Mouse (Mus musculus): Measurements from ENCODE around the gene Capns1.
A peak's percentile ranks its signal among the peaks of the same experiment; 100 is the strongest.
"Not testable (repeated sequence)": the region's sequence is repeated elsewhere in the genome, so short reads cannot be mapped to it uniquely, and the experiment has no call there.

Gene Capns1

DNA sequence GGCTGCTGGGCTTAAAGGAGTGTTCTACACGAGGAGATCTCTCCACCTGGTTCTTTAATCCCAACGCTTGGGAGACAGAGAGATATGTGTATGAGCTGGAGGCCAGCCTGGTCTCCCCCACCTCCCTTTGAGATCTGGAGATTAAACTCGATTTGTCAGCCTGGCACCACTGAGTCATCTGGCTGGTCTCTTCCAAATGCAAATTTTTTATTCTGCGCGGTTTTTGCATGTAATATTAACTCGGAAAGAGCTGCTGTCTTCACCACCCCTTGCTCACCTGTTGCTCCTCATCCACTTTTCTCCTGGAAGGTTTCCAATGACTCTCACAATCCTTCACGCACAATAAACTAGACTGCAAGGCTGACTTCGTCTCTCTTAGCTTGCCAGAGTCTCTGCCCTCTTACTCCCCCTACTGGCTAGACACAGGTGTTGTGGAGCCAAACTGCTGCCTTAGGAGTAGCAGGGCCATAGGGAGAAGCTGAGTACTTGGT, at the start of gene Capns1:
TSS of gene Capns1 (minus strand) at position 331 of the 491 bp plus-strand sequence.
- DNase-seq (ENCODE audit: low spot score): peak; percentile 84

DNA sequence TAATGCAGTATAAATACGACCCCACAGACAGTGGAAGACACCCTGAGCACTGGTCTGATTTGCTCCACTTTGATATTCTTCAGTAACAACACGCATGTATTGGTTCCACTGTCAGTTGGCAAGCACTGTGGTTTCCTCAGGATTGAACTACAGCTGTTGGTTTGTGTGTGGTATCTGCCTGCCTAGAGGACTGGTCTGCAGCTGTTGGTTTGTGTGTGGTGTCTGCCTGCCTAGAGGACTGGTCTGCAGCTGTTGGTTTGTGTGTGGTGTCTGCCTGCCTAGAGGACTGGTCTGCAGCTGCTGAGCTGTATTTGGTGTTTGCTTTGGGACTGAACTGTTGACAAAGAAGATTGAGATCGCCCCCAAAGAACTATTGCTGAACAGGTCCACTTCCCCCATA, 38.8 kb upstream of the Capns1 start:
- DNase-seq (ENCODE audit: low spot score): not testable (repeated sequence)

DNA sequence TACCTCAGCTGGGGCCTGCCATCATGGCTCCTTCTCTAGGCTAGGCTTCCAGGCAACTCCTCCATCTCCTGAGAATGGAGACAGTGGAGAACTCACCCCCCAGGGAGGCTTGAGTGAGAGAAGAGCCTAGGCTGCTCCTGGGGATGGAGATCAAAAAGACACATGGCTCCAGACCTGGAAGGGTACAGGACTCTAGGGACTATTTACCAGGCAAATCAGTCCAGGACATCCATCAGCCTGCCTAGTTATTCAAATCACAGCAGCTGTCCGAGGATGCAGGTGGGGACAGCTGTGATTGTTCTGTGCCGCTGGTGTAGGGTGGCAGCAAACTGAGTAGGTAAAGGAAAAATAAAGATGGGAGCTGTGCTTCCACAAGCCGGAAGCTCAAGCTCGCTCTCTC, 37.0 kb upstream of the Capns1 start, which contains the start of gene Ovol3:
TSS of gene Ovol3 (minus strand) at position 101 of the 400 bp plus-strand sequence.
- DNase-seq (ENCODE audit: low spot score): no peak

DNA sequence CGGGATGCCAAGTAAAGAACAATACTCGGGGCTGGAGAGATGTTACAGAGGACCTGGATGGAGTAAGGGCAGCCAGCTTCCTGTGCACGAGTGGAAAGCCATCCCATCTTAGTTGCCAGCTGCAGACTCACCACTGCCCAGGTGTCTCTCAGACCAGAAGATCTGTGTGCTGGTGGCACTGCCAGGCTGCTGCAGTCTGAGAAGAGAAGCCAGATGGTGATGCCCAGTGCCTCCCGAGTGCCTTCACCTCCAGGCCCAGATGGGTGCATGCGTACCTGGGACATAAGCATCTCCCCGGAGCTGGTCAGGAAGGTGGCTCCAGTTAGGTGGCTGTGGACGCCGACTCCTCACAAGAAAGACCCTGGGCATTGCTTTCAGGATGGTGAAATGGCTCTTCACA, 36.5 kb upstream of the Capns1 start:
- DNase-seq (ENCODE audit: low spot score): no peak

DNA sequence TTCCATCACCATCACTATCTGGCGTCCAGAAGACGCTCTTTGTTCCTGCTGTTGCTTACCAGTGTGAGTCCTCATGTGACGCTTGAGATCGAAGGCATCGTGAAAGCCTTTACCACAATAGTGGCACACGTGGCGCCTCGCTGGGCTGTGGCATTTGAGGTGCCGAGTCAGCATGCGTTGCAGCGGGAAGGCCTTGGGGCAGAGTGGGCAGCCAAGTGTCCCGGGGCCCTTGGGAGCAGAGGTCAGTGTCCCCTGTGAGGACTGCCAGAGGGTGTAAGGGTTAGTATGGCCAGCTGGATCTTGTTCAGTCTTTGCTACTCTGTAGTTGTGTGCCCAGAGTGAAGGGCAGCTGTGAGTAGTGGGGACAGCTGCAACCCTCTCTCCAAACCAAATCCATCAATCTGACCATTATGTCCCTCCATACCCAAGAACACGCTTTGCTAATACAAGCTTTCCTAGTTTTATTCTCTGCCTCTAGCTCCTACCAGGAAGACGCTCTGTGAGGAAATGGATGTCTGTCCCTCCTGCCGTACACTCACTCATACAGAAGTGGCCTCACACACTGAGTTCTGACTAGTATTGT, 35.8 kb upstream of the Capns1 start:
- no peak for DNase-seq (ENCODE audit: low spot score)

DNA sequence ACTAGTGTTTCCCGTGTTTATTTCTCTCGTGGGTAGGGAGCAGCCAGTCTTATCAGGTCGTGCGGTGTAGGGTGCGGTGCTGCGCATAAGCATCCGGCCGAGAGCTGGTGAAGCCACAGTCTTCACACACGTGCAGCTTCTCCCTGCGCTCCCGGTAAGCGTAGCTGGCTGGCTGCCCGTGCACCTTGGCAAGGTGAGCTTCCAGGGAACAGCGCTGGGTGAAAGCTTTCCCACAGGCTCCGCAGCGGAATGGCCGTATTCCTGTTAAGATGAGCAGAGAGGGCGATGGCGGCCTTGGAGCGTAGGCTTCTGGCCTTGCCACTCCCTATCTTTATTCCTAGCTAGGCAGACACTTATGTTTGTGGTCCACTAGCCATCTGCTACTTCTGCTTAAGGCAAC, 34.8 kb upstream of the Capns1 start:
- no peak for DNase-seq (ENCODE audit: low spot score)

DNA sequence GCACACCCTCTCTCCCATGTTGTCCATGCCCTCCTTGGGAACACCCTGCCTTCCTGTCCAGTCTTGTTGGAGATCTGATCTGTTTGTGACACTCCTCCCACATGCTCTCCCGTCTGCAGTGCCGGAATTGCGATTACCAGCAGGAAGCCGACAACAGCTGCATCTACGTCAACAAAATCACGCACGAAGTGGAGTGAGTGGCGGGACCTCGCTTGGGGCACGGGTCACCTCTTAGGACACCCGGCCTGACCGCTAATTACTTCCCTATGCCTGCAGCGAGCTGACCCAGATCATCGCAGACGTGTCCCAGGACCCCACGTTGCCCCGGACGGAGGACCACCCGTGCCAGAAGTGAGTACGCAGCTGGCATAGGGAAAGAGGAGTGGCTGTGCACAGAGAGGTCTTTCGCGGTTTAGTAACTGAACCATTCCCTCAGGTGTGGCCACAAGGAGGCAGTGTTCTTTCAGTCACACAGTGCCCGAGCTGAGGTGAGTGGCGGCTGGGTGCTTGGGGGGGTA, 34.1 kb upstream of the Capns1 start:
- DNase-seq (ENCODE audit: low spot score): peak; percentile 71

DNA sequence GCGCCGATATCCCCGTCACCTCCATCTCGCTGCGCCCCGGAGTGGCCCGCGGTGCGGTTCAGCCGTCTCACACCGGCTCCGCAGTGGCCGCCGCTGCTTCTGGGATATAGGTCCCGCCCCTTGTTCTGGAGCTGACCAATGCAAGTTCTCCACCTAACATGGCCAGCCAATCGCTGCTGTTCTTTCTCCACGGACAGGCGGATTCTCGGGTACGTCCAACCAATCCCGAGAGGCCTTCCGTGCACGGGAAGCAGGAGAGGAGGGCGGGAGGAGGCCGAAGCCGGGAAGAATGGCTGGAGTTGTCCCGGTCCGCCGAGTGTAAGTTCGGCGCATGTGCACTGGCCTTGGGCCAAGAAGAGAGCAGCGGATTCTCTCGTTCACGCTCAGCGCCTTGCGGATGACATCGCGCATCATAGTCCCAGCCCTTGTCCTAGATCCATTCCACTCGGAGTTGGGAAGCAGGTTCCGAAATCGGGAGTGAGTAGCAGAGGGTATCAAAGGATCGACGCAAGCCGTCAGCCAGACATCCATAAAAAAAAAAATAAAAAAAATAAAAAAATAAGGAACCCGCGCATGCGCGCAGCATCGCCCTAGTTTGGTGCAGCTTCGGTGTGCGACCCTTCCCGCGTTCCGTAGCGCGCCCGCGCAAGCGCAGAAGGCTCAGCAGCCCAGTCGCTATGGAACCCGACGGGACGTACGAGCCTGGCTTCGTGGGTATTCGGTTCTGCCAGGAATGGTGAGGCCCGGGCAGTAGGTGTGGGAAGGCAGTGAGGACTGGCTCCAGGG, 33.3 kb upstream of the Capns1 start, which contains the start of the genes Polr2i and Tbcb:
TSS of gene Polr2i (plus strand) at position 280 of the 786 bp plus-strand sequence.
TSS of gene Tbcb (minus strand) at position 604 of the 786 bp plus-strand sequence.
- peak; percentile 98 for DNase-seq (ENCODE audit: low spot score)

DNA sequence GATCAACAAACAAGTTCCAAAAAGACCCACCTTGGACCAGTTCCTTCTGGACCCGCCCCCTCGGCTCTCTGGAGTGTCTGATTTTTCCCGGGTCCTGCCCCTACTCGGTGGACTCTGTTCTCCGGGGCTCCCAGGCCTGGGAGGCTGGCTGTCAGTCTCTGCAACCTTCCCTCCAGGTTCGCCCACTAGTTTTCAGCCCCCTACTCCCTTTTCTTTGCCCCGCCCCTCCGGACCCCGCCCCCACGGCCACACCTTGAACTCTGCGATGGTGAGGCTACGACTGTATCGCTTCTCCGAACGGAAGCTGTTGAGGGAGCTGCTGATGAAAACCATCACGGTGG, 32.7 kb upstream of the Capns1 start:
- DNase-seq (ENCODE audit: low spot score): no peak

DNA sequence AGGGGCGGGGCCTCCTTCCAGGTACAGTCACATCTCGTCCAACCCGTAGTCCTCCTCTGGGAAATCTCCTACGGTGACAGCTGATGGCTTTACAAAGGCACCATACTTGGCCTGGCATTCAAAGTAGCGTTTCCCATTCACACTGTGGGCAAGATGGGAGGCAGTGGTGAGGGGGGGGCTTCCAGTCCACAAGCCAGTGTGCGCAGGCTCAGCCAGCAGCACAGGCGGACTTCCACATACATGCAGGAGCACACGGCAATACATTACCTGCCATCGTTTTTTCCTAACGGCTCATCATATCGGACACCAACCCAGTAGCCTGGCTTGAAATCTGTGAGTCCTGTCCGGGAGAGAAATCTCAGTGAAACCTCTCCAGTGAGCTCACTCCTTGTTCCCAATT, 25.6 kb upstream of the Capns1 start:
- DNase-seq (ENCODE audit: low spot score): no peak

DNA sequence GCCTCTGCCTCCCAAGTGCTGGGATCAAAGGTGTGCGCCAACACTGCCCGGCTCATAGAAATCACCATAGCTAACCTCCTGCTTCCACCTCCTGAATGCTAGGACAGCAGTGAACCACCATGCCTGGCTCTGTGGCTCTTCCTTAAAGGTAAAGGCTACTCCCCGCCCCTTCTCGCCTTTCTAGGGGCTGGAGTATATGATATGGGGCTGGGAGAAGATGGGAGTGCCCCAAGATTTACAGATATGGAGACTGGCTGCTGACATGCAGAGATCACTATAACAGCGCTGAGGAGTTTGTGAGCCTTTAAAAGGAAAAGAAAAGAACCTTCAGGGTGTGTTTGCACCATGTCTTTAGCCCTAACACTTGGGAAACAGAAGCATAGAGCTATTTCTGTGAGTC, 23.6 kb upstream of the Capns1 start:
- DNase-seq (ENCODE audit: low spot score): no peak

DNA sequence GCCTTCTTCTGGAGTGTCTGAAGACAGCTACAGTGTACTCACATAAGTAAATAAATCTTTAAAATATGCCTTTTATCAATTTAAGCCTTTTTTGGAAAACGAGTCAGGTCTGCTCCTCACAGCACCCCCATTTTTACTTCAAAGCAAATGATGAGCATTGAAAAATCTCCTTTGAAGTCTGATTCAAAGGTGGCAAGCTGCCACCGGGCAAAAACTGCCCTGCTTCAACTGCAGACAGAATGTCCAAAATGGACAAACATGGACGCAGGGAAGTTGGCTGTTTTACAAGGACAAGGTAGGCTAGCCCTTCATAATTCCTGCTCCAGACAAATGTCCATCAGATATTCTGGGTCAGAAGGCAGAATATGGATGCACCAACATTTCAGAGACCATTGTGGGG, 22.8 kb upstream of the Capns1 start:
- DNase-seq (ENCODE audit: low spot score): no peak

DNA sequence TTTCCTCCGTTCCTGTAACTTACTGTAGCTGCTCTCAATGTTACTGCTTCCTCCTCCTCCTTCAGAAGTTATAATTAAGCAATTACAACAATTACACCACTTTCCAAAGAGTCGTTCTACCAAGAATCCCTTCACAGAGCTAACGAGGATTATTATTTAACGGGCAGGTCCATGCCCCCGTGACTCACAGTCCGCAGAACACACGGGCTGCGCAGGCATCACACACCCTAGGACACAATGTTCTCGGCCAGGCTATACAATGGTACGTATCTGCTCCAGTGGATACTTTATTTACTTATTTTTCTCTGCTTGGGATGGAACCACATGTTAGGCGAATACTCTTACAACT, 21.4 kb upstream of the Capns1 start:
- no peak for DNase-seq (ENCODE audit: low spot score)

DNA sequence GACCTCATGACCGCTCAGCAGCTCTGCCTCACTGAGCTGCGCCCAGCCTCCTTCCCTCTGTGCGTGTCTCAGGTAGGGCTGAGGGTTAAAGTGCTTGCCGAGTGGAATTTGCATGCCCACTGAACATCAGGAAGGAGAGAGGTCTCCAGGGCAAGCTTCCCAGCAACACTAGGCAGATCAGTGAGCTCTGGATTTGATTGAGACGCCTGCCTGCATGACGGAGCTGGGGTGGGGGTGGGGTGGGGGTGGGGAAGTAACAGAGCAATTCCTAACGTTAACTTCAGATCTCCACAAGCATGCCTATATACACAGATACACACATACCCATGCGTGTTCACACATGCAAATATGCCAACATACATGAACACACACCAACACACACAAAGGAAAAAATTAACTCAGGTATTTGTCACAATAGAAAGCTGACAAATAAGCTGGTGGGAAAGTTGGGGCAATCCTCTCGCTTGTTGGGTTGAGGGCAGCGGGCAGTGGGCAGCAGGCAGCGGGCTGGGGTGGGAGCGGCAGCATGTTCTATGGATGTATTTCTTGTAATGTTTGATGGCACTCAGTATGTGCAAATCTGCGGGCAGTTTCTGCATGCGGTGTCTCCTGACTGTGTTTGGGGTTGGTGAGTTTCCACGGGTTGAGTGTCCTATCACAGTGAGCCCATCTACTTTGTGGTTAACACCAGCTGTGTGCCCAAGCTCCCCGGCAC, 20.8 kb upstream of the Capns1 start:
- no peak for DNase-seq (ENCODE audit: low spot score)

DNA sequence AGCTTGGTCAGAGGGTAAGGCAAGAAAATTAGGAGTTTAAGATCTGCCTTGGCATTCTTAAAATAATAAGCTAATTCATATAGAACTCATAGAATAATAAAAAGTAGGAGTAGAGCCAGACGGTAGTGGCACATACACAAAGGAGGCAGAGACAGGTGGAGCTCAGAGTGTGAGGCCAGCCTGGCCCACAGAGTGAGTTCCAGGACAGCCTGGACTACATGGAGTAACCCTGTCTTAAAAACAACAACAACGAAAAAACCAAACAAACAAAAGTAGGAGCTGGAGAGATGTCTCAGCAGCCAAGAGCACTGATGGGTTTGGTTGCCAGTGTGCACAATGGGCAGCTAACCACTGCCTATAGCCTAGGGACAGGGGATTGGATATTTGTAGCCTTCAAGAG, 18.7 kb upstream of the Capns1 start:
- no peak for DNase-seq (ENCODE audit: low spot score)

DNA sequence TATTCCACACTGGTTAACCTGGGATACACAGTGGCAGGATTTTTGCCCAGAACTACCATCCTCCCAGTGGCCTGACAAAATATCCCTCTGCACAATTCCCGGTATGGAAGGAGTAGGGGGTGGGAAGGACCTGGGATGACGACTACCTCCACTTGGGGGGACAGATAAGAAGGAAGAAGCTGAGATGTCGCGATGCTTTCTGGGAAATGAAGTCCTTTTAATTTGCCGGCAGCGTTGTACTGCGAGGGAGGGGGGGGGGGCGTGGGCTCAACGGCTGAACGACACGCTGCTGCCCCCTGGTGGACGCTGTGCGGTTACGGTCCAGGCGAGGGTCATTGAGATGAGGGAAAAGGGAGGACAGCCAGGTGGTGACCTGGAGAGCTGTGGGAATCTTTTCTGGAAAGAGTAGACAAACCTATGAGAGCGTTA, 18.1 kb upstream of the Capns1 start:
- peak; percentile 81 for DNase-seq (ENCODE audit: low spot score)

DNA sequence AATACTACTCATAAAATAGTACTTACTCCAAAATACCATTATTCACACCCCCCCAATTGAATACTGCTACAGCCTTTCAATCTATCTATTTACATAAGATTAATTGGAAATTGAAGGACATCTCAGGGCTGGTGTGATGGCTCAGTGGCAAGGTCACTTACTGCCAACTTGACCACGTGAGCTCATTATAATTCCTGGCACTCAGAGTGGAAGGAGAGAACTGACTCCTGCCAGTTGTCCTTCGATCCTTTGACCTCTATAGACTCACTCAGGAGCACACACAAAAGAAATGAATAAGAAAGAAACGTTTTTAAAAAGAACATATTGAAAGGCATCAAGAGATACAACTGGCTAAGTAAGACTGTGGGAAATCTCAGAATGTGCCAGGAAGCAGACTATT, 17.3 kb upstream of the Capns1 start:
- no peak for DNase-seq (ENCODE audit: low spot score)

DNA sequence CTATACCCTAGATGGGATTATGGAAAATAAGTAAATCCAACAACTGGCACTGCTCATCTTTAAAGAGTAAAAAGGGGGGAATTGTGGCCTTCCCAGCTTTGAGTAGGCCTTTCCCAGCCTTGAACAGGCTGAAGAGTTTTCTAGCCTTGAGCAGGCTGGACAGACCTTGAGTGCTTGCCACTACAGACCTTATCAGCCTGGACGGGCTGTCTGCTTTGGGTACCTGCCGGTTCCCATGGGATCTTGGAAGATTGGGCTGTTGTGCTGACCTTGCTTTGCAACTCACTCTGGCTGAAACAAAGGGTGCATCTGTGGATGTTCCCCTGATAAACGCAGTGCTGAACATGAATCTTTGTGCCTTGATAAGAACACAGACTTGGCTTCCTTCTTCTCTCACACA, 15.3 kb upstream of the Capns1 start:
- DNase-seq (ENCODE audit: low spot score): no peak

DNA sequence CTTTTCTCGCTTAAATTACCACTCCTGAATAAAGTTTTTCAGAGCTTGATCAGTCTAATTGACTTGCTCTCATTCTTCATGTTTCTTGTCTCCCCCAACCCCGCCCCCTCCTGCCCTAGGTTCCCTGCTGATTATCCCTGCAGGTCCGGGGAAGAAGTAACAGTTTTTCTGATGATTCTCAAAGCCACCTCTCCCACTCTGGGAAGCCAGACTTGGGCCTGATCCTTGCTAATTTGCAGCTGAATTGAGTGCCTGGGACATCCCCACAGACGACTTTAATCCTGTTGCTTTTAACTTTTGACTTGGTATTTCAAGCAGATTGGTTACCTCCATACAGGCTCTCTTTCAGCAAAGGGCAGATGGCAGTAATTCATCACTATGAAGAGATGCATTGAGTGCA, 12.4 kb upstream of the Capns1 start:
- no peak for DNase-seq (ENCODE audit: low spot score)

DNA sequence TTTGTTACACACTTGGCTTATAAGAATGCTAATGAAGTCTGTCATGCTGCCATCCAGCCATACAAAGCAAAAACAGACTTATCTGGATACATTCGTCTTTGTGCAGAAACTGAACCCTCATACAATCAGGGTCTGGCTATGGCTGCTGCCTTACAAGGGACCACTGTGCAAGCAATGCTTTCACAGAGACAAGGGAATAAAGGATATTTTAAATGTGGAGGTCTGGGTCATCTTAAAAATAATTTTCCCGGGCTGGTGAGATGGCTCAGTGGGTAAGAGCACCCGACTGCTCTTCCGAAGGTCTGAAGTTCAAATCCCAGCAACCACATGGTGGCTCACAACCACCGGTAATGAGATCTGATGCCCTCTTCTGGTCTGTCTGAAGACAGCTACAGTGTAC, 7.8 kb upstream of the Capns1 start:
- DNase-seq (ENCODE audit: low spot score): not testable (repeated sequence)

DNA sequence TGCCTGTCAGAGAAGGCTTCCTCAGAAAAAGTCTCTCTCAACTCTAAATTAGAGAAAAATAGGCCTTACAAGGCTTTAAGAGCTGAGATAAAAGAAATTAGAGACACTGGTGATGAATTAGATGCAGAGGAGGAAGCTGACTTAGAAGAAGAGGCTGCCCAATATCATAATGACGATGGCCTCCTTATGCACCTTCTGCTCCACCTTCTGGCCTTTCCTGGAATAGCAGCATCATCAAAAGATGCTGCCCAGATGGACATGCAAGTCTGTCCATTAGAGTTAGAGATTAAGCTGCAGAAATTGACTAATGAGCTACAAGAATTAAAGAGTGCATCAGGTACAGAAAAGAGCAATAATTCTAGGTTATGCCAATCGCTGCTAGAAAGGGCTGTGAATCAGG, 6.8 kb upstream of the Capns1 start:
- peak; percentile 72 for DNase-seq (ENCODE audit: low spot score)

DNA sequence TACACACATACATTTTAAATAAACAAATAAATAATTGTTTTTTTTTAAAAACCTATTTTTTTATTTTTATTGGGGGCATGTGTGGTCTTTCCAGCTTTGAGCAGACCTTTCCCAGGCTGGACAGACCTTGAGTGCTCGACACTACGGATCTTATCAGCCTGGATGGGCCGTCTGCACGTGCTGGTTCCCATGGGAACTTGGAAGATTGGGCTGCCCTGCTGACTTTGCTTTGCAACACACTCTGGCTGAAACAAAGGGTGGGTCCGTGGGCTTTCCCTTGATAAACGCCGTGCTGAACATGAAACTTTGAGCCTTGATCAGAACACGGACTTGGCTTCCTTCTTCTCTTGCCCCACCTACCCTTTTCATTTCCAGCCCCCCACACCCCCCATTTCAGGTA, 5.8 kb upstream of the Capns1 start:
- DNase-seq (ENCODE audit: low spot score): no peak
